Mouse (Mus musculus) heart, adult 2 months (tissue): ENCODE measurements around the gene Ssbp1. TPM values are rescaled to one million over a fixed set of nuclear protein-coding genes. Genes with fewer than 3 reads are reported as not detected.

Experiments used
- DNase-seq, 2 experiments: peaks; one replicate each; pipeline ENCODE4 v3.0.0; 2021
- H3K27ac ChIP-seq: fragments of 200-600 bp; 2 replicates; pipeline ENCODE4 v1.8.1; 2022
- H3K27me3 ChIP-seq: fragments of 200-500 bp; 2 replicates; pipeline ENCODE4 v1.6.1; 2012; ENCODE audit warnings: mild to moderate bottlenecking, low read length, inconsistent platforms, mixed read lengths; ENCODE audit not compliant: control insufficient read depth, insufficient read depth
- H3K36me3 ChIP-seq: fragments of 200-500 bp; 2 replicates; pipeline ENCODE4 v1.6.1; 2012; ENCODE audit warnings: low read length, inconsistent platforms; ENCODE audit not compliant: control insufficient read depth, insufficient read depth
- H3K4me1 ChIP-seq: fragments of 200-500 bp; 2 replicates; pipeline ENCODE4 v1.6.1; 2011; ENCODE audit warnings: low read length; ENCODE audit not compliant: control insufficient read depth, insufficient read depth
- H3K4me3 ChIP-seq: fragments of 200-600 bp; 2 replicates; pipeline ENCODE4 v1.8.1; 2022
- H3K79me2 ChIP-seq: fragments of 200-500 bp; replicated peaks from 2 replicates; pipeline ENCODE4 v1.6.1; 2012; ENCODE audit warnings: mild to moderate bottlenecking, inconsistent platforms, low read length, moderate library complexity, mixed read lengths; ENCODE audit not compliant: control insufficient read depth, insufficient read depth
- H3K9ac ChIP-seq: fragments of 200-500 bp; 2 replicates; pipeline ENCODE4 v1.6.1; 2012; ENCODE audit warnings: low read depth, mild to moderate bottlenecking, control low read depth, inconsistent platforms, low read length, mixed read lengths
- CTCF ChIP-seq: fragments of 200-600 bp; IDR thresholded peaks from 2 replicates; pipeline ENCODE4 v1.8.1; 2022; ENCODE audit warnings: antibody characterized with exemption, mild to moderate bottlenecking, moderate library complexity
- EP300 ChIP-seq: fragments of 200-500 bp; IDR thresholded peaks from 2 replicates; pipeline ENCODE4 v1.6.1; 2011; ENCODE audit warnings: low read depth, low read length, control low read depth; ENCODE audit not compliant: insufficient read depth
- POLR2A ChIP-seq: fragments of 200-500 bp; IDR thresholded peaks from 2 replicates; pipeline ENCODE4 v1.6.1; 2011; ENCODE audit warnings: mild to moderate bottlenecking, low read depth, low read length, control low read depth; ENCODE audit not compliant: insufficient read depth
- WGBS: fragments of 180-500 bp; shearing (Covaris S2); methylation state at CpG from one replicate; pipeline ENCODE4 v1.1.7; 2018; 5-methylcytosine and 5-hydroxymethylcytosine counted together
- intact Hi-C: fragments of 180-260 bp; cut with DNase I; formaldehyde crosslinking; loops from one replicate; pipeline ENCODE4 v1.15.1; 2025
- polyA plus RNA-seq: library from polyadenylated mRNA; depleted of rRNA; stranded (reverse); fragments of >200 nt; gene quantifications from 2 replicates; pipeline ENCODE4 v1.2.3, GENCODE M21; 2012
- total RNA-seq, 2 experiments: library from RNA; stranded (reverse); gene quantifications; 2 replicates each; pipeline ENCODE4 v1.2.3; 2021

Gene Ssbp1
- total and polyA plus RNA-seq, 3 experiments: 12.7 to 36.5 (median 32.0) TPM

DNA sequence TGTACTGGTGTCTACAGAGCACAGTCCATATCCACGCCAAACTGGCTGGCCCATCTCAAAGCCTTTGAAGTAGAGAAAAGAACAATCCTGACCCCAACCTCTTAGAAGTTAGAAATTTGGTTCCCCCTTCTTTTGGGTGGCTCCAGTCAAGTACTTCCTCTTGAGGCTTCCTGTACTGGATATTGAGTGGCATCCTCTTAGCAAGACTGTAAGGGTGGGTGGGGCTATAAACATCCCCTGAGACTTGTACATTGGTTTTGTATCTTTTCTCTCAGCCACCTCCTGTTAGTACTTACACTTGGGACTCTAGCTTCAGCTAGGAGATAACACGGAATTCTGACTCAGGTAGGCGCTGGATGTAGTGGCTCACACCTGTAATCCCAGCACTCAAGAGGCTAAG is 40.9 kb upstream of the Ssbp1 start:
- H3K27me3 ChIP-seq: no peaks in the 10 kb centered on the region
- TF ChIP-seq POLR2A: no peak
- no peak for TF ChIP-seq CTCF
- no peak overlapping the region for H3K4me3 ChIP-seq
- H3K27ac ChIP-seq: no peak overlapping the region
- no peaks in the 10 kb centered on the region for H3K4me1 ChIP-seq
- H3K36me3 ChIP-seq: no peaks in the 10 kb centered on the region
- WGBS: 87% methylated on average over 3 of the region's 3 CpGs
- H3K79me2 ChIP-seq: no peaks in the 10 kb centered on the region; the same call in 1 of the 2 replicates
- no peak for DNase-seq
- no peak overlapping the region for H3K9ac ChIP-seq
- intact Hi-C loops: no loop called here

DNA sequence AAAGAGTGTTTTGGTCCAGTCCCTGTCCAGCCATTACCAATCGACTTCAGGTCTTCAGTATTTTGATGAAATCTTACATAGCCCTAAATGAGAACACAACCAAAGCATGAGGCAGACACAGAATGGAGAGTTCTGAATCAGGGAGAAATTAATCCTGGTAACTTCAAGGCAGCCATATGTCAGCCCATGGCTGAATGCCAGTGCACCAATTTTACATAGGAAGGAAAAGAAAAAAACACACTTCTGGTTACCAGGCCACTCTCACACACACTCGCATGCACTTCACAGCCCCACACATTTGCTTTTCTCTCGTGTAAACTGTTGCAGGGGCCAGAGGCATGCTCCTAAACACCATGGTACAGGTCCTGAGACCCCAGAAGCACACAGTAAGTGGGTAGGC is 40.3 kb upstream of the Ssbp1 start:
- no peak for DNase-seq
- H3K79me2 ChIP-seq: no peaks in the 10 kb centered on the region; the same call in 1 of the 2 replicates
- H3K27me3 ChIP-seq: no peaks in the 10 kb centered on the region
- TF ChIP-seq EP300 (no peak), CTCF (no peak)
- intact Hi-C loops: no loop called here
- no peaks in the 10 kb centered on the region for H3K4me1 ChIP-seq
- no peaks in the 10 kb centered on the region for H3K36me3 ChIP-seq
- no peak overlapping the region for H3K9ac ChIP-seq
- WGBS: 71% methylated on average over 3 of the region's 3 CpGs
- no peak overlapping the region for H3K27ac ChIP-seq
- H3K4me3 ChIP-seq: no peak overlapping the region

- Histone ChIP-seq H3K27me3 (no peaks in the 10 kb centered on the region), H3K4me1 (no peaks in the 10 kb centered on the region), H3K79me2 (no peaks in the 10 kb centered on the region; the same call in 1 of the 2 replicates), H3K27ac (no peak overlapping the region), H3K9ac (no peak overlapping the region), H3K36me3 (no peaks in the 10 kb centered on the region), H3K4me3 (no peak overlapping the region)
- TF ChIP-seq EP300 (no peak), POLR2A (no peak), CTCF (no peak)
- WGBS: 73% methylated on average over 4 of the region's 4 CpGs
- no peak for DNase-seq
- intact Hi-C loops: no loop called here
Measured at GRCm38 (mm10) chr6:40431356-40431755, 39.8 kb upstream of the Ssbp1 start.

DNA sequence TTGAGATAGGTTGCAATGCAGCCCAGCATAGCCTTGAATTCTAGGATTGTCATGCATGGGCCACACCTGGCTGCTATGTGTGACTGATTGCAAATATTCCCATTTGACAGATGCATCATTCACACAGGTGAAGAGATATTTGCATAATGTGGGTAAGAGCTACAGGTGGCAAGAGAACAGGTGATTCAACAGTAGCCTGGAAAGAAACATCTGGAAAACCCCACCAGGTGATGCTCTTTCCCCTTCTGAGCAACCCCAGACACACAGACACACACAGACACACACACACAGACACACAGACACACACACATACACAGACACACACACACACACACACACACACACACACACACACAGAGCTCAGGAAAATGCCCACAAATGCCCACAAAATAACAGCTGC is 39.3 kb upstream of the Ssbp1 start:
- H3K36me3 ChIP-seq: no peaks in the 10 kb centered on the region
- H3K27ac ChIP-seq: no peak overlapping the region
- intact Hi-C loops: no loop called here
- no peaks in the 10 kb centered on the region; the same call in 1 of the 2 replicates for H3K79me2 ChIP-seq
- no peak overlapping the region for H3K4me3 ChIP-seq
- no peaks in the 10 kb centered on the region for H3K27me3 ChIP-seq
- DNase-seq: no peak
- TF ChIP-seq POLR2A: no peak
- TF ChIP-seq CTCF: no peak
- no peak for TF ChIP-seq EP300
- no peaks in the 10 kb centered on the region for H3K4me1 ChIP-seq
- H3K9ac ChIP-seq: no peak overlapping the region

- no peaks in the 10 kb centered on the region for H3K4me1 ChIP-seq
- intact Hi-C loops: no loop called here
- TF ChIP-seq EP300 (no peak), CTCF (no peak), POLR2A (no peak)
- H3K79me2 ChIP-seq: no peaks in the 10 kb centered on the region; the same call in 1 of the 2 replicates
- no peak overlapping the region for H3K27ac ChIP-seq
- no peak for DNase-seq
- no peaks in the 10 kb centered on the region for H3K27me3 ChIP-seq
- H3K36me3 ChIP-seq: no peaks in the 10 kb centered on the region
- no peak overlapping the region for H3K9ac ChIP-seq
- WGBS: 87% methylated on average over 17 of the region's 17 CpGs
- H3K4me3 ChIP-seq: no peak overlapping the region
Measured at GRCm38 (mm10) chr6:40432346-40433275, 38.5 kb upstream of the Ssbp1 start.

GRCm38 (mm10) chr6:40434697-40435096 is 36.5 kb upstream of the Ssbp1 start:
- Histone ChIP-seq H3K27ac (no peak overlapping the region), H3K4me3 (peak overlapping the region; percentile 98), H3K9ac (0 out of 2 replicates have a peak overlapping the region, but pooled peaks have one; percentile 90), H3K4me1 (no peaks in the 10 kb centered on the region), H3K27me3 (no peaks in the 10 kb centered on the region), H3K79me2 (no peaks in the 10 kb centered on the region), H3K36me3 (no peaks in the 10 kb centered on the region)
- intact Hi-C loops: loop anchor here (2.0 kb wide), 1 partner anchor 36 kb away; the partner anchor contains the start of gene Ssbp1
- WGBS: 29% methylated on average over 7 of the region's 7 CpGs
- TF ChIP-seq EP300: no peak
- no peak for TF ChIP-seq POLR2A
- TF ChIP-seq CTCF: no peak
- DNase-seq: no peak
